In genomic region chr12:70348026-70348425, GRCm38 (mm10) we compare ENCODE assay signal across 9 mouse cellular contexts. TPM values are rescaled to one million over a fixed set of nuclear protein-coding genes. Genes with fewer than 3 reads are reported as not detected.
A peak's percentile ranks its signal among the peaks of the same experiment; 100 is the strongest.
DNase-seq lines count a peak whose midpoint lies in the region; ATAC-seq and TF ChIP-seq lines count a peak whose summit lies in the region.
"Had no signal": no experiment of that assay in that cellular context is flagged by ENCODE, and none has a peak within 500 bp of the region (broad histone marks: within the 10 kb centered on the region; RNA-seq: fewer than 3 reads in every experiment).

No protein-coding gene starts in this region.

- H3K4me2 ChIP-seq in heart, embryonic 12.5 days: peak overlapping the region; percentile 97
- peak overlapping the region; percentile 78 for H3K4me2 ChIP-seq in hindbrain, embryonic 11.5 days (replicated peaks; ENCODE audit: low read depth, low read length)

- peak overlapping the region; percentile 64 for H3K9ac ChIP-seq in heart, embryonic 12.5 days
- H3K9ac ChIP-seq in ES-Bruce4 (ENCODE audit: low read depth, poor library complexity, severe bottlenecking): peak overlapping the region; percentile 47
- H3K9ac ChIP-seq in hindbrain, embryonic 11.5 days (ENCODE audit: low read depth, low read length): peak overlapping the region; percentile 83

- no peak overlapping the region for H3K27ac ChIP-seq in heart, embryonic 12.5 days (ENCODE audit: poor library complexity, severe bottlenecking)
- no peak overlapping the region for H3K27ac ChIP-seq in ES-Bruce4 (ENCODE audit: insufficient read depth, low read length)
- H3K27ac ChIP-seq in hindbrain, embryonic 11.5 days (ENCODE audit: low read depth, low read length): peak overlapping the region; percentile 93
- peak overlapping the region; percentile 95 for H3K27ac ChIP-seq in midbrain, embryonic 10.5 days (replicated peaks)

- H3K4me3 ChIP-seq in heart, embryonic 12.5 days: peak overlapping the region; percentile 70
- peak overlapping the region; percentile 77 for H3K4me3 ChIP-seq in ES-Bruce4 (ENCODE audit: low read depth, low read length)
- H3K4me3 ChIP-seq in hindbrain, embryonic 11.5 days (ENCODE audit: low read depth, low read length): peak overlapping the region; percentile 65
- peak overlapping the region; percentile 83 for H3K4me3 ChIP-seq in midbrain, embryonic 10.5 days

- TF ChIP-seq POLR2A in ES-Bruce4 (IDR thresholded peaks at IDR 0.05; ENCODE audit: insufficient read depth, low read length): no peak

- H3K4me1 ChIP-seq in heart, embryonic 12.5 days (replicated peaks): peaks cover 15% of the 10 kb centered on the region
- H3K4me1 ChIP-seq in ES-Bruce4 (ENCODE audit: control insufficient read depth, insufficient read depth, low read length): no peaks in the 10 kb centered on the region
- H3K4me1 ChIP-seq in hindbrain, embryonic 11.5 days (replicated peaks; ENCODE audit: control insufficient read depth, insufficient read depth, low read length): no peaks in the 10 kb centered on the region
- H3K4me1 ChIP-seq in midbrain, embryonic 10.5 days: peaks cover 54% of the 10 kb centered on the region

- no peak for DNase-seq in heart, postnatal 10 days
- no peak for DNase-seq in hindbrain, embryonic 11.5 days (ENCODE audit: low spot score)
- no peak for DNase-seq in midbrain, embryonic 10.5 days (ENCODE audit: low spot score)
- no peak for DNase-seq in left cerebral cortex, adult 8-10 months (ENCODE audit: low spot score in 2 of 2)
- no peak for DNase-seq in cerebellum, adult 9-10 months
- no peak for DNase-seq in adrenal gland, postnatal 14 days

- peaks cover 29% of the 10 kb centered on the region for H3K27me3 ChIP-seq in heart, embryonic 12.5 days (replicated peaks)
- no peaks in the 10 kb centered on the region; the same call in 1 of the 2 replicates for H3K27me3 ChIP-seq in ES-Bruce4 (ENCODE audit: control insufficient read depth, insufficient read depth, low read length, poor library complexity, severe bottlenecking)
- no peaks in the 10 kb centered on the region for H3K27me3 ChIP-seq in hindbrain, embryonic 11.5 days (ENCODE audit: control insufficient read depth, insufficient read depth, low read length)
- H3K27me3 ChIP-seq in midbrain, embryonic 10.5 days (ENCODE audit: low read depth, poor library complexity, severe bottlenecking): peaks cover 31% of the 10 kb centered on the region

- no peaks in the 10 kb centered on the region for H3K9me3 ChIP-seq in heart, embryonic 12.5 days (replicated peaks)
- no peaks in the 10 kb centered on the region for H3K9me3 ChIP-seq in ES-Bruce4 (replicated peaks; ENCODE audit: control insufficient read depth, insufficient read depth, low read length, poor library complexity, severe bottlenecking)
- no peaks in the 10 kb centered on the region for H3K9me3 ChIP-seq in hindbrain, embryonic 11.5 days (ENCODE audit: control insufficient read depth, low read length)
- H3K9me3 ChIP-seq in midbrain, embryonic 10.5 days (replicated peaks): no peaks in the 10 kb centered on the region

- no peak for ATAC-seq in heart, embryonic 12.5 days (ENCODE audit: insufficient number of reproducible peaks, low FRiP score)
- no peak for ATAC-seq in hindbrain, embryonic 11.5 days (ENCODE audit: low FRiP score)

- no peak for TF ChIP-seq CTCF in ES-Bruce4 (IDR thresholded peaks at IDR 0.05; ENCODE audit: low read depth, low read length)

- H3K36me3 ChIP-seq in heart, embryonic 12.5 days: no peaks in the 10 kb centered on the region
- H3K36me3 ChIP-seq in ES-Bruce4 (ENCODE audit: control insufficient read depth, insufficient read depth, low read length, poor library complexity, severe bottlenecking): no peaks in the 10 kb centered on the region
- no peaks in the 10 kb centered on the region for H3K36me3 ChIP-seq in hindbrain, embryonic 11.5 days (ENCODE audit: control insufficient read depth, insufficient read depth, low read length)
- no peaks in the 10 kb centered on the region for H3K36me3 ChIP-seq in midbrain, embryonic 10.5 days

- intact Hi-C loops in heart, postnatal 10 days (cut with DNase I): loop anchor here (5.0 kb wide), 2 partner anchors 84 to 116 kb away; partner anchors contain the start of gene Pygl

- WGBS in heart, embryonic 12.5 days: 10% methylated on average over 8 of the region's 8 CpGs
- WGBS in hindbrain, embryonic 11.5 days: 20% methylated on average over 8 of the region's 8 CpGs
- 22% methylated on average over 8 of the region's 8 CpGs for WGBS in midbrain, embryonic 10.5 days

- TF ChIP-seq EP300 in ES-Bruce4 (IDR thresholded peaks at IDR 0.05; ENCODE audit: insufficient read depth, low read depth, low read length): no peak

RNA-seq across cellular contexts. Expression of gene Trim9, which starts 0.6 kb away (rescaled TPM):
- 0.54 and 0.68 TPM in 2 replicates for polyA plus RNA-seq in heart, embryonic 12.5 days (2016; fragmentation: Nextera tagmentation; extraction: Ambion mirVana)
- total RNA-seq in heart, postnatal 10 days (2021): 1 to 10 TPM in 1 of 2 experiments, under 1 TPM in 1; 0.35 to 1.3 TPM
- polyA plus RNA-seq in ES-Bruce4 (2011; ENCODE audit: insufficient read depth, insufficient read length, low read depth, missing spikeins): not detected in 2 replicates
- polyA plus RNA-seq in hindbrain, embryonic 11.5 days (2014; fragmentation: Nextera tagmentation; extraction: Ambion mirVana): 14.3 and 18.4 TPM in 2 replicates
- polyA plus RNA-seq in midbrain, embryonic 10.5 days (2016; fragmentation: Nextera tagmentation; extraction: Ambion mirVana): 22.5 and 34.1 TPM in 2 replicates
- 100 to 1,000 TPM; 253 to 305 (median 254) TPM for total RNA-seq in left cerebral cortex, adult 8-10 months (2022)
- total RNA-seq in adrenal gland, postnatal 14 days (2021): 2.7 and 2.9 TPM in 2 replicates
- polyA plus RNA-seq: C2C12 had no signal

Comparison
In these comparisons a context has a peak if more than half of its experiments do, and no peak if none do; other contexts are left out.
1. H3K27ac ChIP-seq: peak in hindbrain, embryonic 11.5 days (single experiment) and midbrain, embryonic 10.5 days (single experiment); none in heart, embryonic 12.5 days (single experiment) and ES-Bruce4 (single experiment).
2. Peak in every context shown above with its lines, with median percentiles within 50 percentile points of each other: H3K4me3 ChIP-seq and H3K9ac ChIP-seq.